Mouse (Mus musculus): Measurements from ENCODE around the gene Icam2.
A peak's percentile ranks its signal among the peaks of the same experiment; 100 is the strongest.

The Icam2 gene

DNA sequence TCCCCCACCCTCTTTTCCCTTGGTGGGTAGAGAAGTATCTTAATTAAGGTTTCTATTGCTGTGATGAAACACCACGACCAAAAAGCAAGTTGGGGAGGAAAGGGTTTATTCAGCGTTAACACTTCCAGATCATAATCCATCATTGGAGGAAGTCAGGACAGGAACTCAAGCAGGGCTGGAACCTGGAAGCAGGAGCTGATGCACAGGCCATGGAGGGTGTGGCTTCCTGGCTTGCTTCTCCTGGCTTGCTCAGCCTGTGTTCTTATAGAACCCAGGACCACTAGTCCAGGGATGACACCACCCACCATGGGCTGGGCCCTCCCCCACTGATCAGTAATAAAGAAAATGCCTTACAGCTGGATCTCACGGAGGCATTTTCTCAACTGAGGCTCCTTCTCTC, 2.9 kb upstream of the Icam2 start:
- no peak for DNase-seq

DNA sequence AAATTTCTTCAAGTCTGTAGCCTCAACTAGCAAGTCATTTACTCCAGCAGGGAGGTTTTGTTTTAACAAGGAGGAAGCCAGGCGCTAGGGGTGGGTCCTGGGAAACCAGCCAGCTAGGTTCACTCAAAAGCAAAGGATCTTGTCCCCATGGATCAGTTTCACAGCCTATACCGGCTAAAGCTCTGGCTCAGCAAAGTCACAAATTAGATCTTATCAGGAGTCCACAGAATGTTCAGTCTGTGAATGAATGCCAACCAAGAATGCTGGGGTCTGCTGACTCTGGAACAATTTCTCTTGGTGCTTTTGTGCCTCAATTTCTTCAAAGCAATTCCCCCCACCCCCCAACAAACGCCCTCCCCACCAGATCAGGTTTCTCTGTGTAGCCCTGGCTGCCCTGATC, 1.7 kb upstream of the Icam2 start:
- no peak for DNase-seq

DNA sequence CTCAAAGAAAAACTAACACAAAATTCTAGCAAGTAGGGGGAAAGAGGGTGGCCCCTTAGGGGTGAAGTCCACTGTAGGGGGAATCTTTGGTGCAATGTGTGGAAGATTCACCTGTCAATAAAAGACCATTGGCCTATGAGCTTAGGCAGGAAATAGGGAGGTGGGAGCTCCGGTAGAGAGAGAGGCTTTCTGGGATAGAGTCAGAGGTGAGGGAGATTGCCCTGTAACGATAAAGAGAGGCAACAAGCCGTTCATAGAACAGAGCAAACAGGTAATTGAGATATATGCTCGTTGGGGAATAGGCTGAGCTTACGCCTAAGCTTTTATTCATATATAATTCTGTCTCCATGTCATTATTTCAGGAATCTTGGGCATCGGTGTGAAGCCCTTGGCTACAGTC, 855 bp downstream of the Icam2 start:
- DNase-seq = no peak

DNA sequence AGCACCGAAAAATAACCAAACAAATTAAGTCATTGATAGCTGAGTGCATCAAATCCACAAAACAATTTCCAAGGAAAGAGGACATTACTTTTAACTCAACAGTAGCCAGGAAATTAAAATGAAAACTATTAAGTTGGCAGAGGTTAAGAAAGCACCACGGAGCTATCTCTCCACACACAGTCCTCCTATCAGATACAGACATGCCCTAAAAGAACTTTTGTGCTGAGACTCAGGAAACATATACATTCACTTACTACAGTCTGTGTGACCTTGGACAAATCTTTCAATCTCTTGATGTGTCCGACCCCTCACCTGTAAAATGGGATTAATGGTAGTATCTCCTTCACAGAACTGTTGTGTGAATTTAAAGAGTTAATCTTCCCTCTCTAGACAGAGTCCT, 1.5 kb downstream of the Icam2 start:
- no peak for DNase-seq

DNA sequence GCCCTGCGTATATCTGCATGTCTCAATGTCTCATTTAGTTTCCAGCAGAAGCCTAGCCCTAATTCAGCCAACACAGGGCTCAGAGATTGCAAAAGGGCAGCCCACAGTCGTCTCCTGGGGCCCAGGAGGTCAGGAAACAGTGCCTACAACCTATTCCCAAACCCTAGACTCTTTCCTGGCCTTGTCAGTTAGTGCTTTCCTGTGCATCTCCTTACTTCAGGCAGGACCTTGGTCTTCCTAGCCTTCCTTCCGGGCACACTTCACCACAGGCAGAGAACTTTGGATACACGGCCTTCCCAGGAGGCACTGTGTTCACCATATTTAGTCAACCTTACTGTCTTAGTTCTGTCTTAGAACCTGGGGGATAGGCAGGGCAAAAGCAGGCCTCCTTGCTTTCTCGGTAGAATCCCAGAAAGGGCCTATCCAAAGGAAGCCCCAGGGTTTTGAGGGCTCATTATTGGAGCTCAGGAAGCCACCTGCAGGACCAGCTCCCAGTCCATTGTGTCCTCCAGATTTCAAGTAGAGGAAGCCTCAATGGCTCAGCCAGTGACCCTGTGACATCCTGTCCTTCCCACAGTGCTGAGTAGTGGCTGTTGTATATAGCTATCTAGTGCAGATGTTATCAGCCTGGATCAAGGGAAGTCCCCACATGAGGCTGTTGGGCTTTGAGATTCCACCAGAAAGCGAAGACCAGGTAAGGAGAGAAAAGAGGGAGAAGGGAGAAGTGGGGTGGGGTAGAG, 4.7 kb downstream of the Icam2 start:
- DNase-seq = no peak

DNA sequence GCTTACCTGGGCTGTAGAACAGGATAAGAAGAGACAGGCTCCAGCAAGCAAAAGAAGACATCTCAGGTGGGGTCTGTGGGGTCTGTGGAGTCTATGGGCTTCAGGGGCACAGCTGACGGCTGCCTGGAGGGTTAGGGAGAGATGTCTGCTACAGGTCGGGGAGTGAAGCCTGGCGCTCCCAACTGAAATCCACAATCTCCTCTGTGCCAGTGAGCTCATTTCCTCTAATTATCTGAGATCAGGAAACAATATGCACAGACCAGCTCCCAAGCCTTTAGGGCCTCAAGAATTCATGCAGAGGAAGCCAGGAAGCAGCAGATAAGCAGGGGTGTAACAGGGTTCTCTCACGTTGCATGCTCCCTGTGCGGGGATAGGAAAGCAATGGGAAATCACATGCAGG, 5.5 kb downstream of the Icam2 start:
- no peak for DNase-seq

DNA sequence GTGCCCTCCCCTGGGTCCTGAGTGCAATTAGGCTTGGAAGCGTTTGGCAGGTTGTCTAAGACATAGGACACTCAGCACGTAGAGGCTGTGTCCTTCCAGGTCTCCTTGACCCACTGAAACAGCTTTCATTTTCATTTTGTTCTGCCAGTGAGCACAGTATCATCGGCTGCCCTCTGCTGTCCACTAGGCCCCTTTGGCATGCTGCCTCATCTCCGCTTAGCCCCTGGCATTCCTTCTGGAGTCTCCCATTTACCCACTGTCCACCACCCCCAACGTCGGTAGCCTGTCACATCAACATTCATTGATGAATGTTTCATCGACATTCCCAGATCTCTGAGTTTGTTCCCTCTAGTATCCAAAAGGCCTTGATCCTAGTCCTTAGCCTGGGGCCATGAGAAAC, 6.0 kb downstream of the Icam2 start:
- no peak for DNase-seq

DNA sequence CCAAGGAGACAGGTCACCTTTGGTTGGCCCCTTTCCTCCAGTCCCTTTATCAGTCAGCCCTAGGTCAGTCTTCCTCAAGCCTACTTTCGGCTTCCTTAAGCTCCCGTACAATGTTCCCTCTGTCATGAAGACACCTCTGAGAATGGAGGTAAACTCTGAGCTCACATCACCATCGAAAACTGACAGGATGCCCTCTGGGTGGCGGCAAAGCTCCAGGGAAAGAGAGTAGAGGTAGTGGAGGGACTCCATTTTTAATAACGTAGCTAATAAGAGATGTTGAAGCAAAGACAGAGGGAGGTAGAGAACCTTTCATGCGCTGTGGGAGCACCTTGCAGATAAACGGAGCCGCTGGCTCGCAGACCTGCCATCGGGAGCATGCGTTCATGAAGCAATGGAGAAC, 6.9 kb downstream of the Icam2 start:
- DNase-seq = no peak

DNA sequence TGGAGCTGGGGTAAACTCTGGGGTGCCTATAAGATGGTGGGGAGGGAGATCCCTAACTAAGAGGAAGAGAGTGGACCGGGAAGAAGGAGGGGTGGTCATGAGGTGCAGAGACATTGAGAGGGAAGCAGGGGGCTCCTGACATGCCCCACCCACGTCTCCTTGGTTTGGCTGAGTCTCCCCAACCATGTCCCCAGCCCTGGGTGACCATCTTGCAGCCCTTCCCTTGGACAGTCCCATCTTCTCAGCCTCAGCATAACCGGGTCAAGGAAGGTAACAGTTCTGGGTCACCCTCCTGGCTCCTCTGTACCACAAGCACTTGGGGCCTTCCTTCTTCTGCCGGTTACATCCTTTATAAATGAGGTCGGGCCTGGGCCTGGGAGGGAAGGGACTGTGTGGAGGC, 12.9 kb downstream of the Icam2 start:
- DNase-seq = peak; percentile 58

DNA sequence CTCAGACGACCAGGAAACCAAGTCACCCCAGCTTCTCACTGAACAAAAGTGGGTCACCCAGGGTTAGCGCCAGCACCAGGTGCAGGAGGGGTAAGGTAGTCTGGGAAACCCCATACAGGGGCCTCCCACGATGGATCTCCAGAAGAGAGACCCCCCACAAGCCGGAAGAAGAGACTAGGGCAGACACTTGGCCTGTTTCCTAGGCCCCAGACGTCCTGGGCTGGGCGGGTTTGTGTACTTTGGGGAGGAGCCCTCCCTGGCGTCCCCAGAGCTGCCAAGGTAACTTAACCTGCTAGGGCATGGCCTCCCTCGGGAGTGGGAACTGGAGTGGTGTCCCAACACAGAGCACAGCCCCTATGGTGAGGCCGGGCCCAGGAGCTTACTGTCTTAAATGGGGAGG, 13.3 kb downstream of the Icam2 start:
- peak; percentile 82 for DNase-seq

DNA sequence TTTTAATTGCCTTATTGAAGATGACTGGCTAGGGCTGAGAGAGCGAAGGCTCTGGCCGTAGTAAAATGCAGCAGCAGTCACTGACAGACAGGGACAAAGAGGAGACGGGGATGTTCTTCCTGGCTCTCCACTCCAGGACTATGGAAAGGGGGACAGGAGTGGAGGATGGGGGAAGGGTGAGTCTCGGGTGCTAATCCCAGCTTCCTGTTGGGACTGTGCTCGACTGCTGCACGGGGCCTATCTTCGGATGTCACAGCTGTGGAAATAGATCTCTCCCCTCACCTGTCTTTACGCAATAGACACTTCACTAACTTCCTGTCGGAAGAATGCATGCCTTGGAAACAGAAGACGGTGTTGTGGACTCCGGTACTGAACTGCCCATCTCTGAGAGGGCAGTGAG, 13.9 kb downstream of the Icam2 start:
- peak; percentile 47 for DNase-seq

DNA sequence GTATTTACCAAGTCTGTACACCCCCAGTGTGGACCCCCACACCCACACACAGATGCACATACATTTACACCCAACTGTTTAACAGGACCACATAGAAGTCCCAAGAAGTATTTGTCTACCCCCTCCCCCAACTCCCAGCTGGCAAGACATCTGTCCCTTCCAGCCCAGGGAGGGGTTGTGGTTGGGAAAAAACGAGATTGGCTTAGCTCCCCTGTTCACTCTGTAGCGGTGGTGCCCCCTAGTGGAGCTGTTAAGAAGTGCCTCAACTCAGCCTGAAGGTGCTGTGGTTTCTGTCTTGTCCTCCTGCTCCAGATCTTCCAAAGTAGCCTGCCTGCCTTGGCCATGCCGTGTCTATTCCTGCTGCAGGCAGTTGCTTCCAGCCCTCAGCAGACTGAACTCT, 21.6 kb downstream of the Icam2 start:
- DNase-seq = peak; percentile 94

DNA sequence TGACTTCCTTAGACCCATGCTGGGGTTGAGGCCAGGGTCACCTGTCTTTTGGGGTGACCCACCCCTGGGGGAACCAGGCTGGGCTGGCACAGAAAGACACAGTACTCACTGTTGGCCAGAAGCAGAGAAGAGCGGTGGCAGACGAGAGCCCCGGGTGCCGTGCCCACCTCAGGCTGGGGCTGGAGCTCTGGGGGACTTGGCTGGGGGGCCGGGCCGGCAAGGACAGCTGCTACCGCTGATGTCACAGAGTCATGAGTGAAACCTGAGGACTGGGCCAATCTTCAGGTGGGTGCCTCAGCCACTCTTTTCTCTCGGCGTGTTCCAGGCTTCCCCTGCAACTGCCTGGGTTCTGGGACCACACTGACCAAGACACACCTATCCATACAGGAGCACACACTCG, 22.5 kb downstream of the Icam2 start, which contains the start of gene Prr29:
Gene Prr29, plus strand, starts transcription at position 107 of the 400 bp plus-strand sequence.
- DNase-seq = no peak

DNA sequence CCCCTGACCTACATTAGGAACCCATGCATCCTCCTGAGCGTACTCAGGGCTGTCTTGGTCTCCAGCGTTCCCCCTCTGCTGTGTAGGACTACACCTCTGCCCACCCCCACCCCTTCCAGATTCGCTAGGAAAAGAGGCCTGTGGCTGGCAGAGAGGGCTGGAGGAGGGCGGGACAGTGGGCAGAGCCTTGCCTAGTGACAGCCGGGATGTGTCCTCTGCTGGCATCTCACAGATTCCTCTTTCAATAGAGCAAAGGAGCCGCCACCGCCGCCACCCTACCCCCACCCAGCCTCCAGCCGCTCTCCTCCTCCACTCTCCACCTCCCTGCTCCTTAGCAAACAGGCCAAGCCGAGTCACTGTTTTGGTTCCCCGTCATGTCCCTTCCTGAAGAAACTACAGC, 23.2 kb downstream of the Icam2 start:
- peak; percentile 59 for DNase-seq

DNA sequence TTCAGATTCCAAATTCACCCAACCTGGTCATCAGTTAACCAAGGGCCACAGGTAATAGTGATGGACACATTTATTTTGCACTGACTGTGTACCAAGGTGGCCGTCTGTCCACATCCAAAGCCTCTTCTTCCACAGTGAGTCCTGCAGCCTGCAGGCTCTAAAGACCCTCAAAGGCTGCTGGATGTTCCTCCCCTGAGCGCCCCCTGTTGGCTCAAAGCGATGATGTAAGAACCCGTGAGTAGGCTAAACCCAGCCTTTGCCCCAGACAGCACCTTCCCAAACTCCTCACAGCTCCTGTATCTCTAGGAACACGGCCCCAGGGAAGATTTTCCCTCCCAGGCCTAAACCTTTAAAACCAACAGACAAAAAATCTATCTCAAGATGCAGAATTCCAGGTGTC, 28.5 kb downstream of the Icam2 start:
- peak; percentile 83 for DNase-seq

DNA sequence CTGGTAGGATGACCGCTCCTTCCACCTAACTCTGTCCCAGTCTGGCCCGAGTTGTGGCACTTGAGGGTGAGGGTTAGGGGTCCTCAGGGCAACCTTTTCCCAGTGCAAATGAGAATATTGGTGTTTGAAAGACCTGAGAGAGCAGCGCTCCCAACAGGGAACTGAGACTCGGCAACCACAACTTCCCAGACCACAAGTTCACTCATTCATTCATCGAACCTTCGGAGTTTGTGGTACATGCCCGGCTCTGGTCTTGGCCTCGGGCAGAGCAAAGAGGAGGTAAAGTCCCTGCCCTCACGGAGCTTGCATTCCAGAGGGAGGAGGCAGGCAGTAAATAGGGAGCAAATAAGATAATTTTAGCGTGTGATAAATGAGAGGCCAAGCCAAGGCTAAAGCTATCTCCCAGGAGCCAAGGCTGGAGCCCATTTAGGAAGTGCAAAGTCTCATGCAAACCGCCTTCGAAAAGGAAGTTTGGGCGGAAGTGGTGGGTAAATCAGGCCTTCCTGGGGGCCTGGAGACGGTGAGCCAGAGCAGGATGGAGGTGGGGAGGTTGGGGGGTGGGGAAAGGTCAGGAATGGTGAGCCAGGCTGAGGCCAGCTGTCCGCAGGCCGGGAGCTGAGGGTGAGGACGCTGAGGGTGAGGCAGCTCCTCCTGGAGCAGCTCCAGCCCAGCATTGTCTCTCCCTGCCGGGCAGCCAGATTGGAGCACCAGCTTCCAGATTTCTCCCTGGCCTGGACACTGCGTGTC, 32.3 kb downstream of the Icam2 start:
- no peak for DNase-seq

DNA sequence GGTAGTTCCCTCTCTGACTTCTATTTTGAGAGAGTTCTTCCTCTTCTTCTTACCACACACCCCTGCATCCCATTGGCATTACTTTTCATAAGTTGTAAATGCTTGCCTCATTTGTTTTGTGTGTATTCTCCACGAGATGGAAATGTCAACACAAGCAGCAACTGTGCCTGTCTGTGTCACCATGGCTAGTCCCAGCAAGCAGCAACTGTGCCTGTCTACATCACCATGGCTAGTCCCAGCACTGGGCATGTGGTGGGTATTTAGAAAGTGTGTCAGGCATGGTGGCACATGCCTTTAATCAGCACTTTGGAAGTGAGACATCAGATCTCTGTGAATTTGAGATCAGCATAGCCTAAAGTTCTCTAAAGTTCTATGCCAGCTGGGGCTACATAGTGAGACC, 33.7 kb downstream of the Icam2 start:
- no peak for DNase-seq

DNA sequence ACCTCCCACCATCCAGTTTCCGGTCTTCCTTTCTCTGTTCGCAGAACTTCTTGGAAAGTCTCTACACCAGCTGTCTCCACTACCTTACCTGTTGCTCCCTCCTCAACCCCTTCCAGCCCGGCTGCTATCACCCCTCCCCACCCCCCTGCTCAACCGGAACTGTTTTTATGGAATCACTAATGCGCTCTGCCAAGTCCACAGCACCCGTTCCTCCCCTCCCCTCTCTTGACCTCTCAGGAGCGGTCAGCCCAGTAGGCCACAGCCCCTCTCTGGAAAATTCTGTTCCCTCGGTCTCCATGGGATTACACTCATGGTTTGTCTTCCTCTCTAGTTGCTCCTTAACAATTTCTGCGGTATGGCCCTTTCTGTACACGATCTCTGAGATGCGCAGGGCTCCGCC, 34.7 kb downstream of the Icam2 start, which contains the start of gene Scn4a:
Gene Scn4a, minus strand, starts transcription at position 101 of the 400 bp plus-strand sequence.
- no peak for DNase-seq

DNA sequence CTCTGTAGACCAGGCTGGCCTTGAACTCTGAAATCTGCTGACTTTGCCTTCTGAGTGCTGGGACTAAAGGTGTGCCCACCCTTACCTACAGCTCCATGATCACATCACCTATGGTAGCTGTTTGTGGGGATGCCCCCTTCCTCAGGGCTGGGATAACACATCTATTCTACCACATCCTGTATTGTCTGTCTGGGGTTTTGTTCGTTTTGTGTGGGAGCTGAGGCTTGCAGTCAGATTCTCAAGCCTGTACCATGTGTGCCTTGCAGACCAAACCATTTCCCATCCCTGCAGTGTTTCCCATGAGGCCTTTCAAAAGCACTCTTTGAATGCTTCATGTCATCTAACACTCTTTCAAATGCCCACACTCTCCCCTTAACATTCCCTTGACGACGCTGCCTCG, 35.9 kb downstream of the Icam2 start:
- no peak for DNase-seq

DNA sequence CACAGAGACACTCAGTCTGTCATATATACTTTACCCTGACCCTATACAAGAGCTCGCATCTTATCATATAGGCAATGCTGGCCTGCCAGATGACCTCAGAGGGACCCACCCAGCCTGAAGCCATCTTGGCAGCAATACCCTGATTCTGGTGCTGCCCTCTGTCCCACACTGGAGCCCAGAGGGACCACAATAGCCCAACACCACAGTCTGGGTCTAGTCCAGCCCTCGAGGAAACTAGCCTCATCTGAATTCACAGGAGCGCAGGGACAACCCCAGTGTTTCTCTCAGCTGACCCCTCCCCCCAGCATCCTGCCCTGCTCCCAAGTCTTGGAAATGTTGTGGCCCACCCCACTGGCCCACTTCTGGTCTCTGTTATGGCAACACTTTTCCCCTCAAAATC, 36.6 kb downstream of the Icam2 start:
- DNase-seq = no peak

DNA sequence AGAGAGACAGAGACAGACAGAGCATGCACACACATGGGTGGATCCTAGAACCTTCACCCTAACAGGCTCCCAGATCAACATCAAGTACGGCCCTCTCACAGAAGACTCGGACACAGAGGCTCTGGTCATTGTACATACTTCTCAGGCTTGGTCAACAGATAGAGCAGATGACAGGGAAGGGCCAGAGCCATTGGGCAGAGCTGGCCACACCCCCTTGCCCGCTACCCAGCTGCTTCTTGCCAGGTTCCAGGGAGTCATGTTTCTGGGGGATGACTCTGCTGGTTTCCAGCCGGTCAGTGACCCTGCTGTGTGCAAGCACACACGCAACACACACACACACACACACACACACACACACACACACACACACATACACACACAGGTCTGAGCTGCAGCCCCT, 37.0 kb downstream of the Icam2 start:
- DNase-seq = no peak

DNA sequence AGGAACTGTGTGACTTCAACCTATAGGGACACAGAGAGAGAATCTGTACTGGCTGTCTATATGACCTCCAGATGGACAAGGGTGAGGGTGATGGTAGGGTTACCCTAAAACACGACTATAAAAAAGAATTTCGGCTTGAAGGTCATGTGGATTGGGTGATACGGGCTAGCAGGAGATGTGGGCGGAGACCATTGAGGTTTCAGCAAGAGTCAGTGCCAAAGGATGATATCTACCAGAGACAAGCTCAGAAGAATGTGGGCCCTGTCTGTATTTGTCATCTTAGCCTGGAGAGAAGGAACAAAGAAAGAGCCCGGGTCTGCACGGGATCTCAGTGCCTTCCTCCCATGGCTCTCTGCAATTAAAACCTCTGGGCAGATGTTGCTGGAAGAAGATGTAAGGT, 38.1 kb downstream of the Icam2 start:
- no peak for DNase-seq

DNA sequence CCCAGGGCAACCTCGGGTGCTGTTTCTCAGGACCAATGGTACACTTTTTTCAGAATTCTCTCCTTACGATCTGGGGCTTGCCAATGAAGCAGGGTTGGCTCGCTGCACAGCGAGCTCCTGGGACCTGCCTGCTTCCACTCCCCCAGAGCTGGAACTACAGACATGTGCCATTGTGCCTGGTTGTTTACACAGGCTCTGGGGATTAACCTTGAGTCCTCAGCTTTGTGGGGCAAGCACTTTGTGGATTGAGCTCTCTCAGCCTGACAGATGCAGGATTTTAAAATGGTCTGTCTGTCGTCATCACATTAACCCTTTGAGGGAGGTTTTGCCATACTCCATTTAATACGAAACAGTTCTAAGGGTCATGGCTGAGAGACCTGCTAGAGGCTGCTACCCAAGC, 43.0 kb downstream of the Icam2 start:
- no peak for DNase-seq

DNA sequence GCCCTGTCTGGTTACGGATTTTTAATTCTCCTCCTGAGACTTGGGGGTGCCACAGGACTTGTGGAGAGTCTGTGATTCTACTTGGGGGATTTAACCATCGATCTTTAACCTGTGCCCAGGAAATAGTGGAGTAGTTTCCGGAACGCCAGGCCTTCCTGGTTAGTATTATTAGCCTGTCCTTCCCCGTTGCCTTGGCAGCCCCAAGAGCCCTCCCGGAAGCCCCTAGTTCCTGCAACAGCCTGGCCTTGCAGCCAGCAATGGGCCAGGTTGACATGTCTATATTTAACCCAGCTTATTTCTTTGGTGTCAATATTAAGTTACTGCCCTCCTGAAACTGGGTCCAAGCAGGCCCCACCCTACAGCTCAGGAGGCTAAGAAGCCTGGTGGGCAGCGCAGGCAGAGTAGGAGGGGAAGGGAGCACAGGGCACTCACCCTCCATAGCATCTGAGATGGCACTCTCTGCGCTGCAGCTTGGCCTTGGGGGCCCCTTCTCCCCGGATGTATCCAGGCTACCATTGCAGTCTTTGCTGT, 46.8 kb downstream of the Icam2 start:
- no peak for DNase-seq
